Mouse (Mus musculus): Measurements from ENCODE around the gene Ric8b.

The Ric8b gene

GRCm38 (mm10) chr10:84909021-84909801, 8.2 kb upstream of the Ric8b start:
- peak in 1 of 2 experiments; percentile 26 for DNase-seq

GRCm38 (mm10) chr10:84910194-84910593, 7.2 kb upstream of the Ric8b start:
- DNase-seq = no peak

GRCm38 (mm10) chr10:84910758-84911384, 6.5 kb upstream of the Ric8b start:
- no peak for DNase-seq

- no peak for DNase-seq
These were observed 4.3 kb upstream of the Ric8b start for GRCm38 (mm10) chr10:84913148-84913547.

GRCm38 (mm10) chr10:84915476-84915875, 1.9 kb upstream of the Ric8b start:
- no peak for DNase-seq

GRCm38 (mm10) chr10:84917731-84918095, 297 bp downstream of the Ric8b start:
- peak in 1 of 2 experiments; percentile 29 for DNase-seq

GRCm38 (mm10) chr10:84926336-84926735, 8.9 kb downstream of the Ric8b start:
- no peak for DNase-seq

GRCm38 (mm10) chr10:84926885-84927284, 9.5 kb downstream of the Ric8b start:
- no peak for DNase-seq

- no peak for DNase-seq
These were observed 11.0 kb downstream of the Ric8b start for GRCm38 (mm10) chr10:84928465-84928864.

GRCm38 (mm10) chr10:84935553-84936209, 18.3 kb downstream of the Ric8b start:
- no peak for DNase-seq

GRCm38 (mm10) chr10:84936832-84937515, 19.6 kb downstream of the Ric8b start:
- no peak for DNase-seq

- no peak for DNase-seq
These were observed 20.8 kb downstream of the Ric8b start for GRCm38 (mm10) chr10:84938094-84938820.

GRCm38 (mm10) chr10:84938886-84939285, 21.5 kb downstream of the Ric8b start:
- no peak for DNase-seq

GRCm38 (mm10) chr10:84940356-84940755, 22.9 kb downstream of the Ric8b start:
- DNase-seq = no peak

GRCm38 (mm10) chr10:84945692-84946091, 28.3 kb downstream of the Ric8b start:
- DNase-seq = no peak

GRCm38 (mm10) chr10:84948970-84949683, 31.7 kb downstream of the Ric8b start:
- DNase-seq = no peak

- no peak for DNase-seq
These were observed 32.2 kb downstream of the Ric8b start for GRCm38 (mm10) chr10:84949684-84950010.

- no peak for DNase-seq
These were observed 33.0 kb downstream of the Ric8b start for GRCm38 (mm10) chr10:84950384-84950783.

- no peak for DNase-seq
These were observed 36.8 kb downstream of the Ric8b start for GRCm38 (mm10) chr10:84954236-84954635.

- no peak for DNase-seq
These were observed 38.8 kb downstream of the Ric8b start for GRCm38 (mm10) chr10:84956173-84956572.

GRCm38 (mm10) chr10:84958597-84958996, 41.2 kb downstream of the Ric8b start:
- no peak for DNase-seq

- no peak for DNase-seq
These were observed 43.0 kb downstream of the Ric8b start for GRCm38 (mm10) chr10:84960380-84960930.
